Mouse (Mus musculus): ENCODE measurements around the gene Ppp3ca.

DNA sequence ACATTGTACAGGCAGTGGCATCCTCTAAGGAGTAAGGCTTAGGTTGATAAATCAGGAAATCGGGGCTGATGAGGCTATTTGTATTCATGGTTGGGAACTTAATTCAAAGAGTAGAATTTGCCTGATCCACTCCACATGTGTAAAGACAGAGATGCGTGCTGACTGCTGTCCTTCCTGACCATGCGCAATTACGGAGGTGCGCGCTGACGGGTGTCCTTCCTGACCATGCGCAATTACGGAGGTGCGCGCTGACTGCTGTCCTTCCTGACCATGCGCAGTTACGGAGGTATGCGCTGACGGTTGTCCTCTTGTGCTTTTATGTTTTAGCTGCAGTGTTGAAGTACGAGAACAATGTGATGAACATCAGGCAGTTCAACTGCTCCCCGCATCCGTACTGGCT is 232.9 kb downstream of the Ppp3ca start:
- no peak for TF ChIP-seq CTCF (IDR thresholded peaks at IDR 0.05; ENCODE audit: low read depth)
- no peak for TF ChIP-seq EP300 (IDR thresholded peaks at IDR 0.05; ENCODE audit: low read depth)

Data from liver, embryonic 14.5 days (tissue).